Mouse (Mus musculus) G1E (cell line): ENCODE results near the gene Xdh.

Experiments
- CTCF ChIP-seq: IDR thresholded peaks from 2 replicates; pipeline ENCODE4 v1.5.1; 2012; ENCODE audit warnings: low read depth, low read length, inconsistent platforms, mixed read lengths
- POLR2AphosphoS5 ChIP-seq: IDR thresholded peaks from 2 replicates; pipeline ENCODE4 v1.6.1; 2012; ENCODE audit warnings: low read depth, low read length, inconsistent platforms; ENCODE audit not compliant: insufficient replicate concordance
- TAL1 ChIP-seq: conservative IDR thresholded peaks from 2 replicates; pipeline ENCODE4 v1.6.1; 2012; ENCODE audit warnings: low read depth, low read length, inconsistent platforms, mixed read lengths

- TF ChIP-seq CTCF (no peak), POLR2AphosphoS5 (no peak), TAL1 (no peak)
These were observed 3.1 kb downstream of the Xdh start for GRCm38 (mm10) chr17:73946856-73947255.
